Mouse (Mus musculus): ENCODE measurements at regions not wholly inside any gene's neighbourhood (a gene's known extent, or its start where the extent isn't known, plus 50 kb on each side); places are given as distances from the start of the nearest gene placed in this dataset.

- TF ChIP-seq CTCF (IDR thresholded peaks at IDR 0.05; ENCODE audit: low read depth, low read length): no peak
- no peak for TF ChIP-seq GATA1 (IDR thresholded peaks at IDR 0.05; ENCODE audit: borderline replicate concordance, low read length)
- no peak for TF ChIP-seq TAL1 (conservative IDR thresholded peaks at IDR 0.05; ENCODE audit: low read depth, low read length)
- no peak for TF ChIP-seq POLR2AphosphoS5 (IDR thresholded peaks at IDR 0.05; ENCODE audit: insufficient replicate concordance, low read depth, low read length)
- no peak for TF ChIP-seq GATA2 (IDR thresholded peaks at IDR 0.05; ENCODE audit: borderline replicate concordance, low read depth, low read length)
Measured at GRCm38 (mm10) chr1:144330365-144331050, 81.5 kb upstream of the Rgs1 start.
